Mouse (Mus musculus): ENCODE data around the gene Furin. TPM values are rescaled to one million over a fixed set of nuclear protein-coding genes. Genes with fewer than 3 reads are reported as not detected.

Gene Furin
- polyA plus RNA-seq, 1 experiment from 2014 or later: 4.7 TPM

- WGBS: 83% methylated on average over 9 of the region's 9 CpGs
- no peak overlapping the region for H3K27ac ChIP-seq (replicated peaks)
- ATAC-seq (ENCODE audit: low read depth): no peak
- H3K36me3 ChIP-seq: no peaks in the 10 kb centered on the region
- no peak overlapping the region for H3K4me3 ChIP-seq
- H3K4me1 ChIP-seq (replicated peaks): peaks cover under 1% of the 10 kb centered on the region; the same call in 1 of the 2 replicates
- no peaks in the 10 kb centered on the region for H3K27me3 ChIP-seq
- no peak overlapping the region for H3K4me2 ChIP-seq
- no peaks in the 10 kb centered on the region for H3K9me3 ChIP-seq
- no peak overlapping the region for H3K9ac ChIP-seq
Measured at GRCm38 (mm10) chr7:80375376-80376039, 29.7 kb downstream of the Furin start.

GRCm38 (mm10) chr7:80374733-80375132, 30.5 kb downstream of the Furin start:
- 93% methylated on average over 3 of the region's 3 CpGs for WGBS

GRCm38 (mm10) chr7:80374280-80374679, 31.0 kb downstream of the Furin start:
- 63% methylated on average over 3 of the region's 3 CpGs for WGBS
- no peak overlapping the region for H3K4me2 ChIP-seq
- no peaks in the 10 kb centered on the region for H3K27me3 ChIP-seq
- no peak for ATAC-seq (ENCODE audit: low read depth)
- no peak overlapping the region for H3K4me3 ChIP-seq
- H3K9ac ChIP-seq: no peak overlapping the region
- H3K36me3 ChIP-seq: no peaks in the 10 kb centered on the region
- peaks cover 13% of the 10 kb centered on the region for H3K4me1 ChIP-seq (replicated peaks)
- H3K9me3 ChIP-seq: no peaks in the 10 kb centered on the region
- H3K27ac ChIP-seq (replicated peaks): no peak overlapping the region

More at GRCm38 (mm10) chr7:80374733-80375132, 30.5 kb downstream of the Furin start:
- no peak overlapping the region for H3K9ac ChIP-seq
- H3K4me2 ChIP-seq: no peak overlapping the region
- H3K4me3 ChIP-seq: no peak overlapping the region
- H3K36me3 ChIP-seq: no peaks in the 10 kb centered on the region
- ATAC-seq (ENCODE audit: low read depth): no peak
- no peaks in the 10 kb centered on the region for H3K27me3 ChIP-seq
- no peak overlapping the region for H3K27ac ChIP-seq (replicated peaks)
- H3K4me1 ChIP-seq (replicated peaks): peaks cover 9% of the 10 kb centered on the region
- H3K9me3 ChIP-seq: no peaks in the 10 kb centered on the region

GRCm38 (mm10) chr7:80373850-80374249, 31.4 kb downstream of the Furin start:
- no peaks in the 10 kb centered on the region for H3K27me3 ChIP-seq
- peaks cover 17% of the 10 kb centered on the region for H3K4me1 ChIP-seq (replicated peaks)
- no peak for ATAC-seq (ENCODE audit: low read depth)
- WGBS: 80% methylated on average over 12 of the region's 12 CpGs
- H3K36me3 ChIP-seq: no peaks in the 10 kb centered on the region
- H3K9ac ChIP-seq: no peak overlapping the region
- H3K4me3 ChIP-seq: no peak overlapping the region
- no peak overlapping the region for H3K4me2 ChIP-seq
- no peak overlapping the region for H3K27ac ChIP-seq (replicated peaks)
- no peaks in the 10 kb centered on the region for H3K9me3 ChIP-seq

GRCm38 (mm10) chr7:80373352-80373751, 31.9 kb downstream of the Furin start:
- Histone ChIP-seq H3K27ac (replicated peaks) (no peak overlapping the region), H3K9me3 (no peaks in the 10 kb centered on the region), H3K4me1 (replicated peaks) (peaks cover 21% of the 10 kb centered on the region), H3K9ac (no peak overlapping the region), H3K4me3 (no peak overlapping the region), H3K36me3 (peaks cover 3% of the 10 kb centered on the region), H3K27me3 (no peaks in the 10 kb centered on the region), H3K4me2 (no peak overlapping the region)
- ATAC-seq (ENCODE audit: low read depth): no peak
- WGBS: 83% methylated on average over 4 of the region's 4 CpGs

GRCm38 (mm10) chr7:80372667-80373066, 32.6 kb downstream of the Furin start:
- no peak overlapping the region for H3K4me3 ChIP-seq
- ATAC-seq (ENCODE audit: low read depth): no peak
- peaks cover 10% of the 10 kb centered on the region for H3K36me3 ChIP-seq
- H3K9ac ChIP-seq: no peak overlapping the region
- no peak overlapping the region for H3K27ac ChIP-seq (replicated peaks)
- no peak overlapping the region for H3K4me2 ChIP-seq
- H3K4me1 ChIP-seq (replicated peaks): peaks cover 21% of the 10 kb centered on the region
- no peaks in the 10 kb centered on the region for H3K9me3 ChIP-seq
- H3K27me3 ChIP-seq: no peaks in the 10 kb centered on the region
- WGBS: 62% methylated on average over 2 of the region's 2 CpGs

- 86% methylated on average over 3 of the region's 3 CpGs for WGBS
- H3K4me2 ChIP-seq: no peak overlapping the region
Measured at GRCm38 (mm10) chr7:80372166-80372565, 33.1 kb downstream of the Furin start.

GRCm38 (mm10) chr7:80371041-80371751, 34.0 kb downstream of the Furin start, which contains the start of gene Man2a2:
Gene Man2a2, minus strand, starts transcription at chr7:80371375.
- H3K4me2 ChIP-seq: peak within 1 kb of the TSS; percentile 73
- H3K9ac ChIP-seq: peak within 1 kb of the TSS; percentile 94
- no peaks in the 10 kb centered on the region for H3K9me3 ChIP-seq
- H3K4me3 ChIP-seq: peak within 1 kb of the TSS; percentile 87
- H3K27me3 ChIP-seq: no peaks in the 10 kb centered on the region
- H3K36me3 ChIP-seq: peaks cover 25% of the 10 kb centered on the region
- WGBS: under 1% methylated on average over 68 of the region's 86 CpGs
- peak; percentile 78 for ATAC-seq (ENCODE audit: low read depth)
- H3K27ac ChIP-seq (replicated peaks): peak within 1 kb of the TSS; percentile 89
- H3K4me1 ChIP-seq (replicated peaks): peaks cover 21% of the 10 kb centered on the region

More at GRCm38 (mm10) chr7:80372166-80372565, 33.1 kb downstream of the Furin start:
- ATAC-seq (ENCODE audit: low read depth): no peak
- Histone ChIP-seq H3K9ac (no peak overlapping the region), H3K9me3 (no peaks in the 10 kb centered on the region), H3K27ac (replicated peaks) (no peak overlapping the region), H3K4me1 (replicated peaks) (peaks cover 21% of the 10 kb centered on the region), H3K4me3 (no peak overlapping the region), H3K36me3 (peaks cover 15% of the 10 kb centered on the region), H3K27me3 (no peaks in the 10 kb centered on the region)

GRCm38 (mm10) chr7:80370649-80371040, 34.6 kb downstream of the Furin start:
- under 1% methylated on average over 31 of the region's 31 CpGs for WGBS
- ATAC-seq (ENCODE audit: low read depth): peak; percentile 80
- H3K9me3 ChIP-seq: no peaks in the 10 kb centered on the region

GRCm38 (mm10) chr7:80369967-80370431, 35.2 kb downstream of the Furin start:
- 38% methylated on average over 4 of the region's 4 CpGs for WGBS
- Histone ChIP-seq H3K9me3 (no peaks in the 10 kb centered on the region), H3K27ac (replicated peaks) (peak overlapping the region; percentile 89; the same call in 1 of the 2 replicates), H3K36me3 (peaks cover 31% of the 10 kb centered on the region), H3K4me3 (peak overlapping the region; percentile 87), H3K9ac (peak overlapping the region; percentile 94), H3K27me3 (no peaks in the 10 kb centered on the region), H3K4me1 (replicated peaks) (peaks cover 21% of the 10 kb centered on the region), H3K4me2 (peak overlapping the region; percentile 73)
- peak; percentile 4; the same call in 1 of the 2 replicates for ATAC-seq (ENCODE audit: low read depth)

More at GRCm38 (mm10) chr7:80370649-80371040, 34.6 kb downstream of the Furin start:
- Histone ChIP-seq H3K27ac (replicated peaks) (peak overlapping the region; percentile 89), H3K27me3 (no peaks in the 10 kb centered on the region), H3K36me3 (peaks cover 30% of the 10 kb centered on the region), H3K4me3 (peak overlapping the region; percentile 87), H3K4me2 (peak overlapping the region; percentile 73), H3K9ac (peak overlapping the region; percentile 94), H3K4me1 (replicated peaks) (peaks cover 21% of the 10 kb centered on the region)

GRCm38 (mm10) chr7:80369461-80369860, 35.8 kb downstream of the Furin start:
- Histone ChIP-seq H3K36me3 (peaks cover 36% of the 10 kb centered on the region), H3K4me1 (replicated peaks) (peaks cover 21% of the 10 kb centered on the region), H3K27me3 (no peaks in the 10 kb centered on the region), H3K4me3 (peak overlapping the region; percentile 87), H3K27ac (replicated peaks) (no peak overlapping the region), H3K4me2 (peak overlapping the region; percentile 73), H3K9ac (peak overlapping the region; percentile 94; the same call in 1 of the 2 replicates), H3K9me3 (no peaks in the 10 kb centered on the region)
- 69% methylated on average over 5 of the region's 5 CpGs for WGBS
- ATAC-seq (ENCODE audit: low read depth): no peak
